Mouse (Mus musculus) T-helper 2 cell (primary cell): ENCODE data around the gene Stbd1.

Experiments used
- in situ Hi-C: fragments of 300-600 bp; cut with MboI, MseI; formaldehyde crosslinking; loops from one replicate; pipeline ENCODE4 v1.15.1; 2025; ENCODE audit warnings: high pct_unique_total_duplicates

Stbd1 gene

GRCm38 (mm10) chr5:92634916-92635315 is 32.1 kb downstream of the Stbd1 start:
- in situ Hi-C loops, result no loop called here

- in situ Hi-C loops, result no loop called here
These were observed 33.0 kb downstream of the Stbd1 start for GRCm38 (mm10) chr5:92635891-92636290.

- in situ Hi-C loops, result no loop called here
These were observed 38.0 kb downstream of the Stbd1 start for GRCm38 (mm10) chr5:92640861-92641260.
